Mouse (Mus musculus) kidney, adult 18-20 months (tissue): ENCODE data around the gene Dsp.

Experiments used
- DNase-seq: peaks from one replicate; pipeline ENCODE4 v3.0.0; 2021

The Dsp gene

GRCm38 (mm10) chr13:38151069-38151588, at the start of gene Dsp:
Gene Dsp (plus strand): TSS chr13:38151294.
- peak; percentile 76 for DNase-seq

DNA sequence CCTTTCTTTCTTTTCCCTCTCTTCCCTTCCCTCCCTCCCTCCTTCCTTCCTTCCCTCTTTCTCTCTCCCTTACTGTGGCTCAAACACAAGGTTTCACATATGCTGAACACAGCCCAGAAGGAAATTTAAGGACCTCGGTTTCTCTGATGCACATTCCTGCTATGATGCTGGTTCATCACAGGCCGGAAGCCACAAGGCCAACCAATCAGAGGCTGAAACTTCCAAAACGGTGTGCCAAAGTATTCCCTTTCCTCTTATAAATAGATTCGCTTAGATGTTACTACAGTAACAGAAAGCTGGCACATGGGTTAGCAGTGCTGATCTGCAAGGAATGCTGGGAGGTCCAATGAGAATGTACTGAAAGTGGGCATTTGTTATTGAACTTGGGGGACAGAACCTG, 47.7 kb upstream of the Dsp start:
- DNase-seq: no peak

GRCm38 (mm10) chr13:38104501-38104900, 46.6 kb upstream of the Dsp start:
- DNase-seq: no peak

DNA sequence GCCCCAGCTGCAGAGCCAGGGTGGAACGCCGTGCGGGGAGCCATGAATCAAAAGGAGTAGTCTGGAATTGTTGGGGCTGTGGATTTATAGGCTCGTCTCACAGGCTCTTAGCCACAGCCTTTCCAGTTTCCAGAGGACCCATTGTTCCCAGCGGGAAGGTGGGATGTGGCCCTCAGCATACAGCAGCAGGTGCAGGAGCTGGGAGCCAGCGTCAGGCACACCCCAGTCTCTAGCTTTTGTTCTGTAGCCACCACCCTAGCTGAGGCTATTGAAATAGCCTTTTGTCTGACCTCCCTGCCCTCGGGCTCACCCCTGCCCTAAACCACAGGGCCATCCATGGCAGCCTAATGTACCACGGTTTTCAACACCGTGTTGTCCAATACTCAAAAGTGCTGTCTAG, 42.0 kb upstream of the Dsp start:
- DNase-seq: no peak

DNA sequence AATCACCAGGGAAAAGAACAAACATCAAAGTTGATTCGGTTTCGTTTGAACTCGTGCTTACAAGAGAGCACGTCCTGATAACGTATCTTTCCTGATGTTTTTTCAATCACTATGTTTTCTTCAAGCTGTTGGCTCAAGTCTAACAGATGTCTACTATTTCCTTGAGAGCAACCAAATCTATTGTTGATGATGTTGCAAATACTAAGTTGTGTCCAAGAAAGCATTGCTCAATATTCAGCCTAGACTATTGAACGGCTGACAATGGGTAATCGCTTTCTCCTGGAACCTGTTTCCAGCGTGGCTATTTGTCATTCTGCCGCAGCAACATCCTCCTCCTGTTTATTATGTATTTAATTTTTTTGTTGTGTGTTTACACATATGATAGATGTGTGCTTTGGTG, 28.8 kb upstream of the Dsp start:
- DNase-seq: no peak

- no peak for DNase-seq
Measured at GRCm38 (mm10) chr13:38123666-38124065, 27.4 kb upstream of the Dsp start.

GRCm38 (mm10) chr13:38127683-38128082, 23.4 kb upstream of the Dsp start:
- no peak for DNase-seq

- DNase-seq: no peak
Measured at GRCm38 (mm10) chr13:38128246-38128645, 22.8 kb upstream of the Dsp start.

DNA sequence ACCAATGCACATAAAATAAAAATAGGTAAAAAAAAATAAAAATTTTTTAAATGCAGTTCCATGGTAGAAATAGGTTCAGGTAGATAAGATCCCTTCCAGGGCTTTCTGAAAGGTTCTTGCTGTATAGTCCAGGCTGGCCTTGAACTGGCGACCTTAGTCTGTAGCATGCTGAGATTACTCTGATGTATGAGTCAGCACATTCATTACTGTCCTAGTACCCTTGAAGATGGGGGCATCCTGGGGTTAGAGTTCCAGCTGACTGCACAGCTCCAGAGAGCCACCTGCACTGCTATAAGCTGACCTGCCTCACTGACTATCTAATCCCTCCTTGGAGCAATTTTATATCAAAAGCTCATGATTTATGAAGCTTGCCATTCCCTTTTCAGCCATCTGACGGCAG, 21.6 kb upstream of the Dsp start:
- DNase-seq: no peak

DNA sequence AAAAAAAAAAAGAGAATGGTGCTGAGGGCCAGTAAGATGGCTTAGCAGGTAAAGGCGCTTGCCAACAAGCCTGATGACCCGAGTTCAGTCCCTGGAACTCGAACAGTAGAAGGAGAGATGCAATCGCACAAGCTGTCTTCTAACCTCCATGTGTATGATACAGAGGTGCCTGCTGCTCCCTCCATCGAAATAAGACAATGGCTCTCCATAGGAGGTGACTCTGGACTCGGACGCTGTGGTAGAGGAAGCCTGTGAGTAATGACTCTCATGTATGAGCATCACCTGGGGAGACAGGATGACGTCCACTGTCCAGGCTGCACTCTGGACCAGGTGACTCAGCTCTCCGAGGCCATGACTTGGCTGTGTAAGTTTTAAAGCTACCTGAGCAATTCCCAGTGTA, 21.0 kb upstream of the Dsp start:
- no peak for DNase-seq

DNA sequence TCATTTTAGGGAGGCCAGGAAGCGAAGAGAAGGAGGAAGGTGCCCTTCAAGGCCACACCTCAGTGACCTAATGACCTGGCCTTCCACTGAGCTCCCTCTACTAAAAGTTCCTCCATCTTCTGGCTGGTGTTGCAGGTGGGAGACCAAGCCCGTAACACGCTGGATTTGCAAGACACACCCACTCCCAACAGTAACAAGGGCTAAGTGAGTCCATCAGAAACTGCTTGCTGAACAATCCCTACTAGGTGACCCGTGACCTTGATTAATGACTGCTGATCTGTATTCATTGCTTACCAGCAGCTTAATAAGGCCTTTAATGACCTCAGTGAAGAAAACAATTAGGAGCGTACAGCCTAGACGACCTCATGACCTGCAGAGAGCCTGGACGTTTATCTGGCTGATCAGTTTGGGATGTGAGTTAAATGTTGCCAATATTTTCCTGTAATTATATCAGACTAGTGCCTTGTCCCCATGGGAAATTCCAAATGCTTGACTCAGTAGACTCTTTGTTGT, 18.0 kb upstream of the Dsp start:
- no peak for DNase-seq

DNA sequence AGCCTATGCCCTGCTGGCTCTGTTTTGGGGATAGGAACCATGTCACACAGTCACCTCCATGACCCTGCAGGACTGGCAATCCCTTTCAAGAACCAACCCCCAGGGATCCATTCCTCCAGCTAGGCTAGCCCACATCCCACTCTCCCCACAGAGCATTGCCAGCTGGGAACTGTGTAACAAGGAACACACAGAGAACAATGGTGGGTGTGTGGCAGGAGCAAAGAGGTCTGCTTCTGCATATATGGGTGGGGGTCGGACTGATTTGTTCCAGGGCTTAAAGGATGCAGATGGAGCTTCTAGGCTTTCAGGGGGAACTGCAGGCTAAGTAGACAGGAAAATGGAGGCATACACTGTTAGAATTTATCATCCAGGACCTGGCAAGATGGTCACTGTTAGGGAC, 10.6 kb upstream of the Dsp start:
- no peak for DNase-seq

DNA sequence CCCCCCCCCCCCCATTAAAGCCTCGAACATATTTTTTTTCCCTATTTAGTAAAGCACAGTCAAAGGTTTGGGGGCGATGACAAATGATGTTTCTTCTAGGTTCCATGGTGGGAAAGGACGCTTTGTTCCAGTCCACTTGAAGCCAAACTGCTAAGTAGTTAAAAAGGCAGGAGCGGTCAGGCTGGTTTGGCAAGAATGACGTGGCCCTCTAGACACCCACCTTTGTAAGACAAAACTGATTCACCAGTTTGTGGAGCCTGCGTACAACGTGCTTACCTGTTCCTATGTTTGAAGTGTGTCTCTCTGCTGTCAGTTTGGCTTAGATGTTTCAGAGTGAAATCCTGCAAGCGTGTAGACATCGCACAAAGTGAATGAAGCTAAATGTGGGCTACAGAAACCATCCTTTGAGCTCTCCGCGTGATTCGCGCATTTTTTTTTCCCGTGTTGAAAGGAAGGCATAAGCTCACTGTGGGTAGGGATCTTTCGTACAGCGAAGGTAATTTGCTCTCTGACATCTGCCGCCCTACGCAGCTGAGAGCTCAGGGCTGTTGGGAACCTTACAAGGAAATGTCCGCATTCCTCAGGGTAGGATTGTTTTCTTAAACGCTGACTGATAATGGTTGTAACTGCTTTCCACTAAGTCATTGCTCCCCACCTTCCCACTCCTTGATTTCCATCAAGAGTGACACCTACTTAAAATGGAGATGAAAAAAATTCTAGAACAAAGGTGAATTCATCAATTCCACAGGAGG, 6.0 kb upstream of the Dsp start:
- peak; percentile 42 for DNase-seq

DNA sequence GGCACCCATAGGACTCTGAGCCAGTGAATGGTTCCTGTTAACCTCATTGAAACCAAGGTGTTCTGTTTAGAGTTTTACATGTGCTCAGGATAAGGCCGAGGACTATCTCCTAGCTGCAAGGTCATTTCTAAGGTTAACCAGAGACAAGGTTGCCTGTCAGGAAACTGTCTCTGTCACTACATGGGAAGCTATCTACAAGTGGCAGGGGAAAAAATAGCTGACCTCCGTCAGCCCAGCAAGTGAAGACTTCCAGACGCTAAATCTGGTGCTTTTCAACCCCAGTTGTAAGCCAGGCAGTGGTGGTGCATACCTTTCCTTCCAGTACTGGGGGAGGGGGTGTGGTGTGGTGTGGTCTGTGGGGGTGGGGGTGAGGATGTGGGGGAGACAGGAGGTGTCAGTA, 2.7 kb upstream of the Dsp start:
- DNase-seq: no peak

DNA sequence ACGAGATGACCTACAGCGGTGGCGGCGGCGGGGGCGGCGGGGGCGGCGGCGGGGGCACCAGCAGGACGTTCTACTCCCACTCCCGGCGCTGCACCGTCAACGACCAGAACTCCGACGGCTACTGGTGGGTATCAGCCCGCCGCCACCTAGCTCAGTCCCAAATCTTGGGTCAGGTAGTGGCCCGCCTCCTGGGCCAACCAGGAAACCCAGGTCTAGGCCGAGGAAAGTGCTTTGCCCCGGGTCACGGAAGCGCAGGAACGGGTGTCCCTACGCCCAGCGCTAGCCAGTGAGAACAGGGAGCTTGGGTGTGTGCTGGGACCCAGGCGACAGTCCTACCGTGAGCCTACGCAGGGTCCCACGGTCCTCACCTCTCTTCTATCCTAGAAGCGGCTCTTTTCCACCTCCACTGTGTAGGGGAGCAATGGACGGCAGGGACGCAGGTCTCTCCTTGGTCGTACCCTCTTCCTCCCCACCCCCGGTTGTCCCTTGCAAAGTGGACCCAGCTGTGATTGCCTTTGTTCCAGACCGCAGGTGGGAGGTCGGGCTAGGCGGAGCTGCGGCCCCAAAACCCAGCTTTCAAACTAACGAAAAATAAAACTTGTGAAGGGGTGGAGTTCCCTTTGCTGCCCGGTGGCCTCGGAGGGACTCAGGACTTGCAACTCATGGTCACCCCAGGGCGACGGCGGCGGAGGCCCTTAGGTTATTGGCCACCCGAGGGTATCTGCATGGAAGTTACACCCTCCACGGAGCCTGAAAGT, 756 bp downstream of the Dsp start:
- peak; percentile 37 for DNase-seq

GRCm38 (mm10) chr13:38152429-38153035, 1.4 kb downstream of the Dsp start:
- peak; percentile 32 for DNase-seq

GRCm38 (mm10) chr13:38155523-38155922, 4.4 kb downstream of the Dsp start:
- DNase-seq: no peak

DNA sequence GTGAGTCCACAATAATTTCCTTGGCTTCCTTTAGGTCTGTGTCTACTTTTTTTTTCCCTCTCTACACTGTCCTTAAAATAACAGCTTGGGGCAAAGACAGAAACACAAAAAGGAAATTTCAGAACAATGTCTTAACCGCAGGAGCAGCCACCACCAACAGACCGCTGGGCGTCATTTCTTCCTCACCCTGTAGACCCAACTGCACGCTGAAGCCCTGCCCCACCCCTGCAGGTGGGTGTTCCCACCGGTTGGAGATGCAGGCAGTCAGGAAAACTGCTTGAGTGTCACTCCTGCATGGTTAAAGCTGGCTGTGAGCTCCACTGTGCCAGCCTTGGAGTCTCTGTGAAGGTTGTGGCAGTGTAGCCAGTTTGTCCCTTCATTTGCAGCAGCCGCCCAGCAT, 6.5 kb downstream of the Dsp start:
- DNase-seq: no peak

DNA sequence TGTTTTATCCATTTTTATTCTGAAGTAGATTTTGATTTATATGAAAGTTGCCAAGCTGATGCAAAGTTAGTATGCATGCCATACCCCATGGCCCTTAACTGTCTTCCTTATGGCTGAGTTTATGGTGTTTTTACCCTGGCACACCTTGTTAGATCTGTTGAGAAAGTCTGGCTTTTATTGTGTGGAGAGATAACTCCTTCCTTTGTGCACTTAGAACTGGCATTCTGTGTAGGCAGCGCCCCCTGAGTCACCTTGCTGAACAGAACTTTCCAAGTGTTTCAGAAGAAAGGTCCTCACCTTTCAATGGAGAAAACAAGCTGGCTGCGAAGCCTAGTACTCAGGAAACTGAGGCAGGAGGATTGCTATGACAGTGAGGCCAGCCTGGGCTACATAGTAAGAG, 10.9 kb downstream of the Dsp start:
- DNase-seq: no peak

- no peak for DNase-seq
Measured at GRCm38 (mm10) chr13:38162668-38163067, 11.6 kb downstream of the Dsp start.

- no peak for DNase-seq
Measured at GRCm38 (mm10) chr13:38164932-38165331, 13.8 kb downstream of the Dsp start.

DNA sequence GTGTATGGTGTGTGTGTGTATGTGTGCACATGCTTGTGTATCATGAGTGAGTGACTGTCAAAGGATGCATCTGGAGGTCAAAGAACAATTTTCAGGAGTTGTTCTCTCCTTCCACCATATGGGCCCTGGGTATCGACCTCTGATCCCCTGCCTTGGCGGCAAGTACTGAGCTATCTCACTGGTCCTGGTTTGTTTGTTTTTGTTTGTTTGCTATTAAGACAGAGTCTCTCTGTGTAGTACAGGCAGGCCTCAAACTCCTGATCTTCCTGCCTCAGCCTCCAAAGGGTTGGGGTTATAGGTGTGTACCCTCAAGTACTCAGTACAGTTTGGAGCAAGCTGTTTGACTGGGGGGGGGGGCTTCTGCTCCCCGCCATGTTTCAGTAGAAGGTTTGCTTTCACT, 16.0 kb downstream of the Dsp start:
- DNase-seq: no peak

GRCm38 (mm10) chr13:38170707-38171144, 19.6 kb downstream of the Dsp start:
- peak; percentile 47 for DNase-seq

GRCm38 (mm10) chr13:38193406-38193805, 42.3 kb downstream of the Dsp start:
- DNase-seq: no peak
